Mouse (Mus musculus): ENCODE data around the gene Mapk8ip1. TPM values are rescaled to one million over a fixed set of nuclear protein-coding genes. Genes with fewer than 3 reads are reported as not detected.
"Not testable (repeated sequence)": the region's sequence is repeated elsewhere in the genome, so short reads cannot be mapped to it uniquely, and the experiment has no call there.

The Mapk8ip1 gene
- total RNA-seq, 2 experiments from 2014 or later, result 24.1 to 27.2 TPM

- DNase-seq, result no peak
These were observed 24.3 kb upstream of the Mapk8ip1 start for GRCm38 (mm10) chr2:92425366-92425765.

- peak; percentile 50 for DNase-seq
These were observed 23.6 kb upstream of the Mapk8ip1 start for GRCm38 (mm10) chr2:92424462-92425308.

DNA sequence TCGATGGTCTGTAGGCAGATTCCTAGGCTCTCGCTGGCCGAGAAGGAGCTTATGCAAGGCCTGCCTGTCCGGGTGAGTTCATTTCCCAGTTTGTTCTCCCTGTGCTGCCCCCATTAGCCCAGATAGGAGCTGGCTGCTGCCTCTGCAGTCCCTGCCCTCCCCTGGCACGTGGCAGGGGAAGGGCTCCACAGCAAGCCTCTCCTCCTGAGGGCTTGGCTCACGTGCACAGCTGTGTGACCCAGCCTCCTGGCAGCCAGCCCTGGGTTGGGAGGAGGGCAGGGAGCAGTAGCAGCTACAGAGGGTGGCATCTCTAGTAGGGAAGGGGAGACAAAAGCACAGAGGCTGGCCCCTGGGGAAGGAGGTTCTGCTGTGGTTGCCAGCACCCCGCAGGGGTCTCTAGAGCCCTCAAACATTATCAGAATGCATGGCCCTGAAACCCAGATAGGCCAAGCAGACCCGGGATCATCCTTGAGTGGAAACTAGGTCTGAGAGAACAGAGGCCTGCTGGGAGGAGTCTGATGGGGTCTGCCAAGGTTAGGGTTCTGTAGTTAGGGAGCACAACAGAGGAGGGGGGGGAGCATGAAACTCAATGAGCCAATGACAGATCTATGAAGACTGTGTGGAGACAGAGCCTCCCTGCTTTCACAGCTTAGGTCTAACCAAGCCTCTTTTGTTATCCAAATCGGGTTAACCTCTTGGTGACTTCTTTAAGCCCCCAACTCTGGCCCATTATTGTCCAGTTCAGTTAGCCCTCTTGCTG is 22.8 kb upstream of the Mapk8ip1 start:
- peak; percentile 95 for DNase-seq

- DNase-seq, result no peak
These were observed 22.1 kb upstream of the Mapk8ip1 start for GRCm38 (mm10) chr2:92423156-92423555.

- DNase-seq, result no peak
These were observed 21.5 kb upstream of the Mapk8ip1 start for GRCm38 (mm10) chr2:92422388-92423135.

DNA sequence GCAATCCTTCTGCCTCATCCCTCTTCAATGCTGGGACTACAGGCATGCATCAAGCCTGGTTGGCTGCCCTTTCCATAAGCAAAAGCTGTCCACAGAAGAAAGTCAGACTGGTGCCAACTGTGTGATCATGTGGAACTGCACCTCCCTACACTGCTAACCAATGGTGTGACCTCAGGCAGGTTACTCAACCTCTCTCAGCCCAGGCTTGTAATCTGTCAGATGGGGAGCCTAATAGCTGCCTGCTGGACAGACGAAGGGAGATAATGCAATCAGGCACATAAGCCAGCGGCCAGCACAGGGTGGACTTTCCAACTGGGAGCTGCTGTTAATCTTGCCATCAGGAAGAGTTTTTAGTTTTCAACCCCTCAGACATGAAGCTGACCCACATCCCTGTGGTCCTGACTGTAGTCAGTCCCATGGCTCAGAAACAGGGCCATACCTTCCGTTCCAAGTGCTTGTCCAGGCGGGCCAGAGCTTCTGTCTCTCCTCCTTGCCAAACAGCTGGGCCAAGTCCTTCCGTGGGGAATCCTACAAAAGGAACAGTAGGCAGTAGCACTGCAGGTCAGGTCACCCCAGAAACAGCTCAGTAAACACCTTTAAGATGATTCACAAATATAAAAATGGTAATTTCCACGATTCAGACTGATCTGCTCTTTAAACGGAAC is 20.8 kb upstream of the Mapk8ip1 start:
- DNase-seq, result no peak

DNA sequence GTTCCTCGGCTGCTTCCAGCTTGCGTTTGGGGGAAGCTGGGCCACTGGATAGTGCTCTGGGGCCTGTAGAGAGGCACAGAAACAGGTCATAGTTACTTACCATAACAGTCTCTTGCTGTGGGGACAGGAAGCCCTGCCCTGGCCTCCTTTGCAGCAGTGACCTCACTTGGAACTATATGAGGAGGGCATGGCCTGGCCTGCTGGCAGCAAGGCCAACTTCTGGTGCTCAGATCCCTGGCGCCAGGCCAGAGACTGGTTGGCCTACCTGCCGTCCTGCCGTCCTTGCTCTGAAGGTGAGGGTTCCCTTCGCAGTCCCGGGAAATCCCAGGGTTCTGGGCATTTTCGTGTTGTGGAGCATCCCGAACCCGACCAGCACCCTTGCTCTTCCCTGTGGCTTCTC is 10.6 kb upstream of the Mapk8ip1 start:
- DNase-seq, result no peak

GRCm38 (mm10) chr2:92408309-92409045 is 7.4 kb upstream of the Mapk8ip1 start:
- DNase-seq, result no peak

DNA sequence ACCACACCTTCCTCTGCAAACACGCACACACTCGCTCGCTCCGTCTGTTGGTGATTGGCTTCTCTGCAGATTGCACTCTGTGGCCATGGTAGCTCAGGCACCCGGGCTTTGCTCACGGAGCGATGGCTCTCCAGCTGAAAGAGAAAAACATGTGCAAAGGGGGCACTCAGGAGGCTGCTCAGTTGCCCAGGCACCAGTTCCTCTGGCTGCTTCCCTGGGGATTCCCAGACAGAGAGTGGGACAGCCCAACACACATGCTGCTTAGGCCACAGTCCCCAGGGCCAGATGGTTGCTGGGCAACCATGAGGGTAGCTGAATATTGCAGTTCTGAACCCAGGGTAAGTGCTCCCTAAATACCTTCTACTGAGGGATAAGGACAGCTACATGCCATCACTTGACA is 4.6 kb upstream of the Mapk8ip1 start:
- DNase-seq, result no peak

DNA sequence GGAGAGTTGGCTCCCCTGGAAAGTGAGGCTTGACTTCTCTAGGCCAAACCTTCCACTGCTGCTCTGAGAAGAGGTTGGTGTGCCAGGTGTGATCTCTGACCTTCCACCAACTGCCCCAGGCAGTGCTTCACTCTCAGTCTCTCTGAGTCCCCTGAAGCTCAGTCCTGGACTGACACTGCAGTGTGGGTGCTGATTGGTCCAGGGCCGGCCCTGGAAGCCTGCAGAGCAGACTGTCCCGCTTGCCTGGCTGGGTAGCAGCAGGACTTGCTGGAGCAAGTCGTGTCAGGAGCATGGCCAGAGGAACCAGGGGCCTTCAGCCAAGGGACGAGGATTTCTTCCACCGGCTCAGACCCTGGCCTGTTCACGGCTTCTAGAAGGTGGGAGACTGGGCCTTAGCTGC is 3.7 kb upstream of the Mapk8ip1 start:
- no peak for DNase-seq

GRCm38 (mm10) chr2:92403776-92404319 is 2.8 kb upstream of the Mapk8ip1 start:
- DNase-seq, result no peak

DNA sequence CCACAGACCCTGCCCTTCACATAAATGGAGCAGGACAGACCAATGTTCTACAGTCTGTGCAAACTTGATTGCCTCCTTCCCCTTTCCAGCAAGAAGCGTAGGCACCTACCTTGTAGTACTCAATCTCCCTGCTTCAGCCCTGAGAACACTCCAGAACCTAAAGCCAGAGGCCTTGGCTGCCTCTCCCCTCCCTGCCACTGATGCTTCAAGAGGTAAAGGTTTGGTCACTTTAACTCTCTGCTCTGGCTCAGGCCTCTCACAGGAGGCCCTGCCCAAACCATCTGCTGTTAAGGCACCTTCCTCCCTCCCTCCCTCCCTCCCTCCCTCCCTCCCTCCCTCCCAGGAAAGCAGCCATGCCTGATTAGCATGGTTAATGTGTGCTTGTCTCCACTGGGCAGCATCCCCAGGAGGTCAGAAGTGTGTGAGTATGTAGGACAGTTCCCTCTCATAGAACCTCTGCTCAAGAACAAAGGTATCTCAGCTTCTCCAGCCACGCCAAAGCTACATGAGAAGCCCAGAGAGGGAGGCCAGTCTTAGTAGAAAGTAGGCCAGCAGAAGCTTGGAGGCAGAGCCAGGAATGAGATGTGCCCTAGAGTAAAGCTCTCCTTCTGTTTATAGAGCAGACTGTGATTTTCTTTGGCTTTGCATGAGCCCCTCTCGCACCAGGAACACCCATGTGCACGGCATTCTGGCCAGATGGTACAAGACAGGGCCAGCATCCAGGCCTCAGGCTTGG is 1.7 kb upstream of the Mapk8ip1 start:
- no peak for DNase-seq

DNA sequence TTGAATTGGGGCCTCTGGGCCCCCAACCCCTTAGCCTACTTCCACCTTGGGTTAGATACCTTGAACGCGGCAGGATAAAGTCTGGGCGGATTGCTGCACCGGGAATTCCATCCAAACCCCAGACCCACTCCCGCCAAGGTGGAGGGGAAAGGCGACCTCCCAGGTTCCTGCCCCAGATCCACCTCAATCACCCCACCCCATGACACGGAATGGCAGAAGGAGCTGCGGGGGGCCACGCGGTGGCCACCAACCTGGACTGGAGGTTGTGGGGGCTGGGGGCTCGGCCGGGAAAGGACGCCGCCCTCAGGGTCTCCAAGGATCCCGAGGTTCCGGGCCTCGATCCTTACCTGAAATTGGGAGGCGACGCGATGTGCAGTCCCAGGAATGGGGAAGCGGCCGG is 381 bp downstream of the Mapk8ip1 start:
- DNase-seq, result no peak

DNA sequence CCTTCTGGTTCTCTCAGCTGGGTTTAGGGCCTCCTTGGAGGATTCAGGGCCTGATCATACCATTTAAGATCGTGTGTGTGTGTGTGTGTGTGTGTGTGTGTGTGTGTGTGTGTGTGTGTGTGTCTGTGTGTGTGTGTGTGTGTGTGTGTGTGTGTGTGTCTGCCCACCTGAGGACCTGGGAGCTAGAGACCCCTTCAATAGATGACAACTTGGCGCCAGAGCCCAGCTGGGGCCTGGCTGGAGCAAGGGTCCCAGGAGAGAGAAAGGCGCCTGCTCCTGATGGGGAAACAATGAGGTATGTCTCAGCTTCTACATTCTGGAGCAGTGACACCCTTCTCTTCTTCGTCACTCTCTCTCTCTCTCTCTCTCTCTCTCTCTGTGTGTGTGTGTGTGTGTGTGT is 1.2 kb downstream of the Mapk8ip1 start:
- not testable (repeated sequence) for DNase-seq

DNA sequence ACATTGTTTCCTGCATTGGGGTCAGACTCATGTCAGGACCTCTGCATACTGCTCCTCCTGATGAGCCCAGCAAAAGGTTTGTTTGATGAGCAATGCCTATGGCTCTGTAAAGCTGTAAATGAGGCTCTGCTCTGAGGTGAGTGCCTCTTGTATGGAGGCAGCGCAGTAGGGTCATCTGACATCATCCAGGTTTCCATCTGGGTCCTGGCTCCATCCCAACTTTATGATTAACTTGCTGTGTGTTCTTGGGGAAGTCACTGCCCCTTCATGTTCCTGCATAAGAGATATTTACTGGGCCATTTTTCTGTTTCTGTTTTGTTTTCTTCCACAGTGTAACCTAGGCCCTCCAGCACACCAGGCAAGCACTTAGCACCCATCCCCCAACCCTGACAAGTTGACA is 3.6 kb downstream of the Mapk8ip1 start:
- no peak for DNase-seq

DNA sequence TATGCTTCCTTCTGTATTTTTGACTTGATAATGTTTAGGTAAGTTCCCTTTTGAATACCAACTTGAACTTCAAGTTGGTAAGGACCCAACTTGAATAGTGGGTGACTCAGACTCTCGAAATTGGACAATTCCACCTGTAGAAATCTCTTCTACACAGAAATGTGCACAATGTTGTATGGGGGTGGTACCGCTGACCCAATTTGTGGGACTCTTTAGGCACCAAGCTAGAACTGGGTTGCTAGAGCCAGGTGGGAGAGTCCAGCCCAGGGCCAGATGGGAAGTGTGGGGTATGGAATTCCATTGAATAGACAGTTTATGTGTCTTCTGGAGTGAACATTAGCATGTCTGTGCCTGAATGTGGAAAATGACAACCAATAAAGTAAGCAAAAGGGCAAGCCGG is 5.5 kb downstream of the Mapk8ip1 start:
- no peak for DNase-seq

DNA sequence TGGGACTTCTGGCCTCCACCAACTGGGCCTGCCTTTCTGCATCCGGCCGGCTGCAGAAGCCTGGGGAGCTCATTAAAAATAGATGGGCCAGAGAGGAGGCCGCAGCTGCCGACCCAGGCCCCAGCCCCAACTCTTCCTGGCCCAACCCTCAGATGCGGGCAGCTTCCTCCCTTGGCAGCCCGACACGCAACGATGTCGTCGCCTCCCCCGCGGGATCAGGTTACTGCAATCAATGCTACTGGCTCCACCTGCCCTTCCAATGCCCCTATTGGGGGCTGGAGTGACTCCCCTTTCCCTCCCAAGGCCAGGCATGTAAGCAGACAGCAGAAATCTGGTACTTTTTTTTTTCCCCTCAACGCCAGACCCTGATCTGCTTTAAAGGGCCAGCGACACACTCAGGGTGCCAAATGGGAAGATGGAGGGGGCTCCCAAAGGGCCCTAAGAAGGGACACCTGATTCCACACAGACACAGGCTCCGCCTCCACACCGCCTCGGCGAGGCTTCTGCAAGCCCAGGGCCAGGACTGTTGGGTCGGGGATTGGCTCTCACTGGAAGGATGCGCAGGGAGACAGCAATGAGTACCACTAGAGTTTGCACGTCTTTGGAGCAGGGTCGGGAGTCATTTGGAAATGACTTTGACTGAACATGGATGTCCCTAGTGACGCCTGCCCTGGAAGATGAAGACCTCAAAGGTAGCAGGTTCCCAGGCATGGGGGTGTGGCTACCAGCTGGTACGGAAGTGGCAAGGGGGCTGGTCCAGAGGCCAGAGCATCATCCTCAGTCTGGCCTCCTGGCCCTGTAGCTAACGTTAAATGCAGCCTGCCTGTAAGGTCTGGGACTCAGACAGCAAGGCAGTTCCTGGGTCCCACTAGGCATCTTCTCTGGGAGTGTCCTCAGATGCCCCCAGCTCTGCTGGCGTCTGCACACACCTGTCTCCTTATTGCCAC is 8.5 kb downstream of the Mapk8ip1 start:
- peak; percentile 46 for DNase-seq

GRCm38 (mm10) chr2:92391703-92392317 is 9.3 kb downstream of the Mapk8ip1 start:
- no peak for DNase-seq

- no peak for DNase-seq
These were observed 9.9 kb downstream of the Mapk8ip1 start for GRCm38 (mm10) chr2:92391116-92391515.

Measured in gastrocnemius, postnatal 10 days (tissue).